Mouse (Mus musculus) skeletal muscle tissue, adult 2 months (tissue): ENCODE results near the gene Lrrk1.

Source experiments
- DNase-seq: peaks from one replicate; pipeline ENCODE4 v3.0.0-alpha.2; 2012; ENCODE audit warnings: low read depth, low spot score

Lrrk1 gene

GRCm38 (mm10) chr7:66225881-66226280, 162.3 kb downstream of the Lrrk1 start:
- no peak for DNase-seq

GRCm38 (mm10) chr7:66224541-66224940, 163.6 kb downstream of the Lrrk1 start:
- DNase-seq = no peak

- no peak for DNase-seq
Measured at GRCm38 (mm10) chr7:66223731-66224130, 164.4 kb downstream of the Lrrk1 start.

- DNase-seq = no peak
Measured at GRCm38 (mm10) chr7:66222621-66223091, 165.5 kb downstream of the Lrrk1 start.

- no peak for DNase-seq
Measured at GRCm38 (mm10) chr7:66219794-66220227, 168.3 kb downstream of the Lrrk1 start.

GRCm38 (mm10) chr7:66219028-66219793, 168.9 kb downstream of the Lrrk1 start:
- DNase-seq = no peak

- DNase-seq = peak; percentile 57
Measured at GRCm38 (mm10) chr7:66218193-66219014, 169.7 kb downstream of the Lrrk1 start.

- DNase-seq = no peak
Measured at GRCm38 (mm10) chr7:66217531-66218094, 170.5 kb downstream of the Lrrk1 start.

GRCm38 (mm10) chr7:66217011-66217410, 171.1 kb downstream of the Lrrk1 start:
- DNase-seq = no peak

GRCm38 (mm10) chr7:66215911-66216310, 172.2 kb downstream of the Lrrk1 start:
- DNase-seq = no peak

- no peak for DNase-seq
Measured at GRCm38 (mm10) chr7:66214477-66214876, 173.7 kb downstream of the Lrrk1 start.

GRCm38 (mm10) chr7:66212887-66213286, 175.3 kb downstream of the Lrrk1 start:
- no peak for DNase-seq

GRCm38 (mm10) chr7:66209920-66210319, 178.2 kb downstream of the Lrrk1 start:
- DNase-seq = no peak

- no peak for DNase-seq
Measured at GRCm38 (mm10) chr7:66201657-66202056, 186.5 kb downstream of the Lrrk1 start.

GRCm38 (mm10) chr7:66200791-66201450, 187.2 kb downstream of the Lrrk1 start:
- DNase-seq = no peak

GRCm38 (mm10) chr7:66200383-66200782, 187.8 kb downstream of the Lrrk1 start:
- DNase-seq = no peak

- DNase-seq = peak; percentile 38
Measured at GRCm38 (mm10) chr7:66199391-66199831, 188.7 kb downstream of the Lrrk1 start.

GRCm38 (mm10) chr7:66198416-66198815, 189.7 kb downstream of the Lrrk1 start:
- DNase-seq = no peak

GRCm38 (mm10) chr7:66196609-66197445, 191.3 kb downstream of the Lrrk1 start:
- peak; percentile 34 for DNase-seq

GRCm38 (mm10) chr7:66195881-66196280, 192.3 kb downstream of the Lrrk1 start:
- no peak for DNase-seq

- DNase-seq = no peak
Measured at GRCm38 (mm10) chr7:66194511-66194910, 193.6 kb downstream of the Lrrk1 start.
